Mouse (Mus musculus): Measurements from ENCODE around the gene Cdk18. TPM values are rescaled to one million over a fixed set of nuclear protein-coding genes. Genes with fewer than 3 reads are reported as not detected.

The Cdk18 gene
- total and polyA plus RNA-seq, 2 experiments = 4.7 to 33.2 TPM

- Histone ChIP-seq H3K4me1 (ENCODE audit: control insufficient read depth, insufficient read depth, low read length) (peaks cover 9% of the 10 kb centered on the region; the same call in 1 of the 2 replicates), H3K79me2 (ENCODE audit: control insufficient read depth, insufficient read depth, low read length) (no peaks in the 10 kb centered on the region), H3K9ac (ENCODE audit: low read depth, low read length) (no peak overlapping the region), H3K36me3 (ENCODE audit: control insufficient read depth, insufficient read depth, low read length) (no peaks in the 10 kb centered on the region), H3K27me3 (ENCODE audit: control insufficient read depth, insufficient read depth, low read length) (no peaks in the 10 kb centered on the region), H3K27ac (replicated peaks; ENCODE audit: insufficient read depth, low read depth, low read length) (no peak overlapping the region), H3K4me3 (ENCODE audit: insufficient read depth, low read depth, low read length) (no peak overlapping the region)
- no peak for TF ChIP-seq CTCF (IDR thresholded peaks at IDR 0.05; ENCODE audit: low read depth, low read length)
- no peak for TF ChIP-seq POLR2A (IDR thresholded peaks at IDR 0.05; ENCODE audit: extremely low read depth, insufficient read depth, low read length)
- DNase-seq (ENCODE audit: extremely low read depth, low read depth, low spot score) = peak; percentile 74
- WGBS = 76% methylated on average over 8 of the region's 8 CpGs
Observed at GRCm38 (mm10) chr1:132145973-132146685, 6.6 kb upstream of the Cdk18 start.

- H3K36me3 ChIP-seq (ENCODE audit: control insufficient read depth, insufficient read depth, low read length) = no peaks in the 10 kb centered on the region
- H3K27ac ChIP-seq (replicated peaks; ENCODE audit: insufficient read depth, low read depth, low read length) = no peak overlapping the region
- 97% methylated on average over 3 of the region's 3 CpGs for WGBS
- no peaks in the 10 kb centered on the region for H3K27me3 ChIP-seq (ENCODE audit: control insufficient read depth, insufficient read depth, low read length)
- no peak for DNase-seq (ENCODE audit: extremely low read depth, low read depth, low spot score)
- H3K4me1 ChIP-seq (ENCODE audit: control insufficient read depth, insufficient read depth, low read length) = peaks cover 14% of the 10 kb centered on the region; the same call in 1 of the 2 replicates
- H3K4me3 ChIP-seq (ENCODE audit: insufficient read depth, low read depth, low read length) = no peak overlapping the region
- H3K79me2 ChIP-seq (ENCODE audit: control insufficient read depth, insufficient read depth, low read length) = no peaks in the 10 kb centered on the region
- TF ChIP-seq POLR2A (IDR thresholded peaks at IDR 0.05; ENCODE audit: extremely low read depth, insufficient read depth, low read length) = no peak
- no peak for TF ChIP-seq CTCF (IDR thresholded peaks at IDR 0.05; ENCODE audit: low read depth, low read length)
- H3K9ac ChIP-seq (ENCODE audit: low read depth, low read length) = no peak overlapping the region
Observed at GRCm38 (mm10) chr1:132144837-132145236, 5.4 kb upstream of the Cdk18 start.

GRCm38 (mm10) chr1:132144223-132144622 lies 4.7 kb upstream of the Cdk18 start:
- H3K4me1 ChIP-seq (ENCODE audit: control insufficient read depth, insufficient read depth, low read length) = peaks cover 16% of the 10 kb centered on the region; the same call in 1 of the 2 replicates
- no peak overlapping the region for H3K27ac ChIP-seq (replicated peaks; ENCODE audit: insufficient read depth, low read depth, low read length)
- H3K4me3 ChIP-seq (ENCODE audit: insufficient read depth, low read depth, low read length) = no peak overlapping the region
- no peaks in the 10 kb centered on the region for H3K27me3 ChIP-seq (ENCODE audit: control insufficient read depth, insufficient read depth, low read length)
- H3K9ac ChIP-seq (ENCODE audit: low read depth, low read length) = no peak overlapping the region
- no peaks in the 10 kb centered on the region for H3K79me2 ChIP-seq (ENCODE audit: control insufficient read depth, insufficient read depth, low read length)
- TF ChIP-seq CTCF (IDR thresholded peaks at IDR 0.05; ENCODE audit: low read depth, low read length) = no peak
- 50% methylated on average over 2 of the region's 2 CpGs for WGBS
- no peaks in the 10 kb centered on the region for H3K36me3 ChIP-seq (ENCODE audit: control insufficient read depth, insufficient read depth, low read length)
- no peak for DNase-seq (ENCODE audit: extremely low read depth, low read depth, low spot score)

- Histone ChIP-seq H3K4me3 (ENCODE audit: insufficient read depth, low read depth, low read length) (no peak overlapping the region), H3K9ac (ENCODE audit: low read depth, low read length) (no peak overlapping the region), H3K36me3 (ENCODE audit: control insufficient read depth, insufficient read depth, low read length) (no peaks in the 10 kb centered on the region), H3K4me1 (ENCODE audit: control insufficient read depth, insufficient read depth, low read length) (peaks cover 16% of the 10 kb centered on the region; the same call in 1 of the 2 replicates), H3K27me3 (ENCODE audit: control insufficient read depth, insufficient read depth, low read length) (no peaks in the 10 kb centered on the region), H3K27ac (replicated peaks; ENCODE audit: insufficient read depth, low read depth, low read length) (no peak overlapping the region), H3K79me2 (ENCODE audit: control insufficient read depth, insufficient read depth, low read length) (peaks cover 3% of the 10 kb centered on the region; the same call in 1 of the 2 replicates)
- 81% methylated on average over 4 of the region's 4 CpGs for WGBS
- DNase-seq (ENCODE audit: extremely low read depth, low read depth, low spot score) = no peak
- TF ChIP-seq CTCF (IDR thresholded peaks at IDR 0.05; ENCODE audit: low read depth, low read length) (no peak), POLR2A (IDR thresholded peaks at IDR 0.05; ENCODE audit: extremely low read depth, insufficient read depth, low read length) (no peak)
Observed at GRCm38 (mm10) chr1:132143730-132144129, 4.2 kb upstream of the Cdk18 start.

- Histone ChIP-seq H3K4me3 (ENCODE audit: insufficient read depth, low read depth, low read length) (no peak overlapping the region), H3K9ac (ENCODE audit: low read depth, low read length) (no peak overlapping the region), H3K79me2 (ENCODE audit: control insufficient read depth, insufficient read depth, low read length) (peaks cover 7% of the 10 kb centered on the region; the same call in 1 of the 2 replicates), H3K36me3 (ENCODE audit: control insufficient read depth, insufficient read depth, low read length) (no peaks in the 10 kb centered on the region), H3K27ac (replicated peaks; ENCODE audit: insufficient read depth, low read depth, low read length) (no peak overlapping the region), H3K27me3 (ENCODE audit: control insufficient read depth, insufficient read depth, low read length) (no peaks in the 10 kb centered on the region), H3K4me1 (ENCODE audit: control insufficient read depth, insufficient read depth, low read length) (peaks cover 16% of the 10 kb centered on the region; the same call in 1 of the 2 replicates)
- no peak for TF ChIP-seq CTCF (IDR thresholded peaks at IDR 0.05; ENCODE audit: low read depth, low read length)
- no peak for TF ChIP-seq POLR2A (IDR thresholded peaks at IDR 0.05; ENCODE audit: extremely low read depth, insufficient read depth, low read length)
- no peak for DNase-seq (ENCODE audit: extremely low read depth, low read depth, low spot score)
- 66% methylated on average over 5 of the region's 5 CpGs for WGBS
Observed at GRCm38 (mm10) chr1:132143079-132143478, 3.6 kb upstream of the Cdk18 start.

GRCm38 (mm10) chr1:132141753-132142152 lies 2.3 kb upstream of the Cdk18 start:
- H3K36me3 ChIP-seq (ENCODE audit: control insufficient read depth, insufficient read depth, low read length) = no peaks in the 10 kb centered on the region
- peaks cover 25% of the 10 kb centered on the region for H3K4me1 ChIP-seq (ENCODE audit: control insufficient read depth, insufficient read depth, low read length)
- WGBS = 24% methylated on average over 13 of the region's 13 CpGs
- no peaks in the 10 kb centered on the region for H3K27me3 ChIP-seq (ENCODE audit: control insufficient read depth, insufficient read depth, low read length)
- H3K9ac ChIP-seq (ENCODE audit: low read depth, low read length) = no peak overlapping the region
- DNase-seq (ENCODE audit: extremely low read depth, low read depth, low spot score) = peak; percentile 62
- H3K27ac ChIP-seq (replicated peaks; ENCODE audit: insufficient read depth, low read depth, low read length) = no peak overlapping the region
- peaks cover 18% of the 10 kb centered on the region; the same call in 1 of the 2 replicates for H3K79me2 ChIP-seq (ENCODE audit: control insufficient read depth, insufficient read depth, low read length)
- H3K4me3 ChIP-seq (ENCODE audit: insufficient read depth, low read depth, low read length) = no peak overlapping the region
- TF ChIP-seq POLR2A (IDR thresholded peaks at IDR 0.05; ENCODE audit: extremely low read depth, insufficient read depth, low read length) (no peak), CTCF (IDR thresholded peaks at IDR 0.05; ENCODE audit: low read depth, low read length) (no peak)

Data from liver, adult 2 months (tissue).